Mouse (Mus musculus): ENCODE results near the gene Zfp592.

Zfp592 gene

GRCm38 (mm10) chr7:80994663-80995005 is 1.2 kb downstream of the Zfp592 start:
- DNase-seq, result peak; percentile 13 to 19

GRCm38 (mm10) chr7:80995266-80996146 is 2.0 kb downstream of the Zfp592 start:
- DNase-seq, result peak; percentile 13 to 19

- DNase-seq, result no peak
Measured at GRCm38 (mm10) chr7:80997776-80998175, 4.3 kb downstream of the Zfp592 start.

- no peak for DNase-seq
Measured at GRCm38 (mm10) chr7:80999536-80999935, 6.1 kb downstream of the Zfp592 start.

- DNase-seq, result no peak
Measured at GRCm38 (mm10) chr7:81001844-81002243, 8.4 kb downstream of the Zfp592 start.

- DNase-seq, result peak in 1 of 2 experiments; percentile 8
Measured at GRCm38 (mm10) chr7:81004556-81005079, 11.1 kb downstream of the Zfp592 start.

GRCm38 (mm10) chr7:81005969-81006368 is 12.5 kb downstream of the Zfp592 start:
- DNase-seq, result no peak

- no peak for DNase-seq
Measured at GRCm38 (mm10) chr7:81008285-81008684, 14.8 kb downstream of the Zfp592 start.

- DNase-seq, result no peak
Measured at GRCm38 (mm10) chr7:81011576-81011975, 18.1 kb downstream of the Zfp592 start.

- DNase-seq, result no peak
Measured at GRCm38 (mm10) chr7:81020307-81020706, 26.8 kb downstream of the Zfp592 start.

- DNase-seq, result no peak
Measured at GRCm38 (mm10) chr7:81022731-81023130, 29.2 kb downstream of the Zfp592 start.

- no peak for DNase-seq
Measured at GRCm38 (mm10) chr7:81024118-81024517, 30.6 kb downstream of the Zfp592 start.

GRCm38 (mm10) chr7:81024651-81025050 is 31.2 kb downstream of the Zfp592 start:
- no peak for DNase-seq

- no peak for DNase-seq
Measured at GRCm38 (mm10) chr7:81025751-81026150, 32.3 kb downstream of the Zfp592 start.

- DNase-seq, result no peak
Measured at GRCm38 (mm10) chr7:81039711-81040110, 46.2 kb downstream of the Zfp592 start.

GRCm38 (mm10) chr7:81043023-81043620 is 49.6 kb downstream of the Zfp592 start:
- DNase-seq, result no peak

GRCm38 (mm10) chr7:81047847-81048246 is 54.4 kb downstream of the Zfp592 start:
- no peak for DNase-seq

GRCm38 (mm10) chr7:81048513-81048912 is 55.0 kb downstream of the Zfp592 start:
- no peak for DNase-seq

GRCm38 (mm10) chr7:81049966-81050365 is 56.5 kb downstream of the Zfp592 start:
- no peak for DNase-seq

- no peak for DNase-seq
Measured at GRCm38 (mm10) chr7:81055709-81056370, 62.4 kb downstream of the Zfp592 start.

GRCm38 (mm10) chr7:81057471-81057870 is 64.0 kb downstream of the Zfp592 start, which contains the start of gene Alpk3:
TSS of gene Alpk3 (plus strand) at chr7:81057600.
- DNase-seq, result no peak

- DNase-seq, result no peak
Measured at GRCm38 (mm10) chr7:81057901-81058711, 64.6 kb downstream of the Zfp592 start.

All from thymus, postnatal 36 days (tissue).